ENCODE assay signal across 9 mouse cellular contexts in the genomic region with DNA sequence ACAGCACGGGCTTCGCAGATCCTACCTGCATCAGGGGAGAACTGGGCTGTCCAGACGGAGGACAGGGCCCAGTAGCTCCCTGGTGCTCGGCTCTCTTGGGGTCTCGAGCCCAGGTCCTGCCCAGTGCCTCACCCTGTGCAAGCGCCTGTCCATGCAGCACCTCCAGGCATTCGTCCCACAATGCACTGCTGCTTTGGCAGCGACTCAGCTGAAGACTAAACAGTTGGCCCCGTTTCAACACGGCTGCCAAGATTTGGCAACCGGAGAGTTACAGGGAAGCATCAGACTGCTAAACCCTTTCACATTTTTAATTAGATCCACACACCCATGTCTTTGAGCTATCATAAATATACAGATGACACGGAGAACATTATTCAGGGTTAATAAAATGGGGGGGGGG.
DNase-seq lines count a peak whose midpoint lies in the region; ATAC-seq lines count a peak whose summit lies in the region.
"Had no signal": no experiment of that assay in that cellular context is flagged by ENCODE, and none has a peak within 500 bp of the region (broad histone marks: within the 10 kb centered on the region; RNA-seq: fewer than 3 reads in every experiment).

No protein-coding gene starts in this region.

- 84% methylated on average over 12 of the region's 12 CpGs for WGBS in midbrain, embryonic 11.5 days
- 85% methylated on average over 12 of the region's 12 CpGs for WGBS in midbrain, embryonic 10.5 days

- no peak overlapping the region for H3K4me3 ChIP-seq in midbrain, embryonic 11.5 days (ENCODE audit: low read depth, low read length)
- H3K4me3 ChIP-seq in midbrain, embryonic 10.5 days = no peak overlapping the region
- H3K4me3 ChIP-seq: stomach, embryonic 15.5 days had no signal

- no peak overlapping the region for H3K27ac ChIP-seq in midbrain, embryonic 11.5 days (ENCODE audit: low read depth, low read length)
- H3K27ac ChIP-seq in midbrain, embryonic 10.5 days (replicated peaks) = no peak overlapping the region
- H3K27ac ChIP-seq: stomach, embryonic 15.5 days had no signal

- H3K27me3 ChIP-seq in midbrain, embryonic 11.5 days (ENCODE audit: control insufficient read depth, insufficient read depth, low read length) = no peaks in the 10 kb centered on the region
- H3K27me3 ChIP-seq in midbrain, embryonic 10.5 days (ENCODE audit: low read depth, poor library complexity, severe bottlenecking) = no peaks in the 10 kb centered on the region
- H3K27me3 ChIP-seq: stomach, embryonic 15.5 days had no signal

- no peak overlapping the region for H3K4me2 ChIP-seq in midbrain, embryonic 11.5 days
- H3K4me2 ChIP-seq: stomach, embryonic 15.5 days had no signal

- peak; percentile 62 for DNase-seq in midbrain, embryonic 11.5 days (ENCODE audit: low spot score, missing footprints)
- no peak for DNase-seq in midbrain, embryonic 10.5 days (ENCODE audit: low spot score)
- peak; percentile 87 to 88 for DNase-seq in cerebellum, postnatal 36 days
- peak; percentile 3 for DNase-seq in heart, postnatal 25 days (ENCODE audit: low spot score)
- DNase-seq in layer of hippocampus, postnatal 25 days (ENCODE audit: extremely low spot score in 1 of 2, low spot score in 1 of 2) = peak; percentile 36 to 71
- DNase-seq in lung, postnatal 4 days = peak; percentile 62 to 79
- DNase-seq in urinary bladder, postnatal 25 days (ENCODE audit: low spot score) = peak; percentile 19
- no peak for DNase-seq in thymus, adult 18-20 months

- no peak overlapping the region for H3K9ac ChIP-seq in midbrain, embryonic 11.5 days (ENCODE audit: low read length)
- H3K9ac ChIP-seq: stomach, embryonic 15.5 days had no signal

- H3K9me3 ChIP-seq in midbrain, embryonic 11.5 days (ENCODE audit: control insufficient read depth, low read length) = no peaks in the 10 kb centered on the region
- H3K9me3 ChIP-seq in midbrain, embryonic 10.5 days (replicated peaks) = no peaks in the 10 kb centered on the region
- H3K9me3 ChIP-seq: stomach, embryonic 15.5 days had no signal

- intact Hi-C loops in heart, postnatal 25 days (cut with DNase I) = no loop called here

- no peaks in the 10 kb centered on the region for H3K36me3 ChIP-seq in midbrain, embryonic 11.5 days (ENCODE audit: control insufficient read depth, insufficient read depth, low read length)
- no peaks in the 10 kb centered on the region for H3K36me3 ChIP-seq in midbrain, embryonic 10.5 days
- H3K36me3 ChIP-seq: stomach, embryonic 15.5 days had no signal

- no peak for ATAC-seq in midbrain, embryonic 11.5 days (ENCODE audit: low FRiP score)

- no peaks in the 10 kb centered on the region for H3K4me1 ChIP-seq in midbrain, embryonic 11.5 days (ENCODE audit: control insufficient read depth, insufficient read depth, low read length)
- H3K4me1 ChIP-seq in midbrain, embryonic 10.5 days = no peaks in the 10 kb centered on the region

Comparison
In these comparisons a context has a peak if more than half of its experiments do, and no peak if none do; other contexts are left out.
1. DNase-seq: peak in midbrain, embryonic 11.5 days (single experiment), cerebellum, postnatal 36 days (2 of 2), heart, postnatal 25 days (single experiment), layer of hippocampus, postnatal 25 days (2 of 2), lung, postnatal 4 days (2 of 2) and urinary bladder, postnatal 25 days (single experiment); none in midbrain, embryonic 10.5 days (single experiment) and thymus, adult 18-20 months (0 of 2).